Mouse (Mus musculus) heart, postnatal 36 days (tissue): ENCODE measurements around the gene Rnf141. TPM values are rescaled to one million over a fixed set of nuclear protein-coding genes. Genes with fewer than 3 reads are reported as not detected.

Experiments used
- DNase-seq, 2 experiments: peaks; one replicate each; pipeline ENCODE4 v3.0.0; 2021 to 2022
- intact Hi-C: fragments of 180-260 bp; cut with DNase I; formaldehyde crosslinking; loops from one replicate; pipeline ENCODE4 v1.15.1; 2025
- total RNA-seq, 2 experiments: library from RNA; stranded (reverse); gene quantifications; 2 replicates each; pipeline ENCODE4 v1.2.3; 2021

Gene Rnf141
- total RNA-seq, 2 experiments from 2014 or later, result 36.5 to 38.1 TPM

GRCm38 (mm10) chr7:110801028-110801427 lies 43.2 kb downstream of the Rnf141 start:
- peak; percentile 81 to 89 for DNase-seq
- intact Hi-C loops, result loop anchor here (1.0 to 5.0 kb wide), 5 partner anchors 32 to 514 kb away; partner anchors contain the start of gene Ampd3

- intact Hi-C loops, result no loop called here
- no peak for DNase-seq
Measured at GRCm38 (mm10) chr7:110797722-110798409, 46.4 kb downstream of the Rnf141 start.

GRCm38 (mm10) chr7:110796367-110797051 lies 47.7 kb downstream of the Rnf141 start:
- intact Hi-C loops, result no loop called here
- DNase-seq, result no peak

- intact Hi-C loops, result no loop called here
- DNase-seq, result no peak
Measured at GRCm38 (mm10) chr7:110794722-110795121, 49.5 kb downstream of the Rnf141 start.

- intact Hi-C loops, result no loop called here
Measured at GRCm38 (mm10) chr7:110792834-110793233, 51.4 kb downstream of the Rnf141 start.

GRCm38 (mm10) chr7:110792201-110792600 lies 52.1 kb downstream of the Rnf141 start:
- intact Hi-C loops, result no loop called here
- DNase-seq, result no peak

More at GRCm38 (mm10) chr7:110792834-110793233, 51.4 kb downstream of the Rnf141 start:
- no peak for DNase-seq

GRCm38 (mm10) chr7:110790878-110791277 lies 53.4 kb downstream of the Rnf141 start:
- no peak for DNase-seq
- intact Hi-C loops, result no loop called here

GRCm38 (mm10) chr7:110787310-110787709 lies 56.9 kb downstream of the Rnf141 start:
- intact Hi-C loops, result no loop called here
- peak in 1 of 2 experiments; percentile 62 for DNase-seq

- intact Hi-C loops, result loop anchor here (2.0 kb wide), 1 partner anchor 17 kb away; the partner anchor contains the start of gene Ampd3
- no peak for DNase-seq
Measured at GRCm38 (mm10) chr7:110785741-110786146, 58.5 kb downstream of the Rnf141 start.

GRCm38 (mm10) chr7:110784965-110785364 lies 59.3 kb downstream of the Rnf141 start:
- intact Hi-C loops, result loop anchor here (2.0 kb wide), 1 partner anchor 16 kb away; the partner anchor contains the start of gene Ampd3

GRCm38 (mm10) chr7:110782845-110783478 lies 61.3 kb downstream of the Rnf141 start:
- intact Hi-C loops, result no loop called here

More at GRCm38 (mm10) chr7:110784965-110785364, 59.3 kb downstream of the Rnf141 start:
- DNase-seq, result no peak

GRCm38 (mm10) chr7:110782135-110782534 lies 62.1 kb downstream of the Rnf141 start:
- intact Hi-C loops, result no loop called here
- peak; percentile 63 to 66 for DNase-seq

More at GRCm38 (mm10) chr7:110782845-110783478, 61.3 kb downstream of the Rnf141 start:
- DNase-seq, result no peak

GRCm38 (mm10) chr7:110781231-110781711 lies 63.0 kb downstream of the Rnf141 start:
- intact Hi-C loops, result no loop called here
- no peak for DNase-seq

- intact Hi-C loops, result no loop called here
- no peak for DNase-seq
Measured at GRCm38 (mm10) chr7:110780520-110780919, 63.7 kb downstream of the Rnf141 start.

GRCm38 (mm10) chr7:110779605-110780111 lies 64.6 kb downstream of the Rnf141 start:
- no peak for DNase-seq
- intact Hi-C loops, result no loop called here

GRCm38 (mm10) chr7:110778933-110779332 lies 65.3 kb downstream of the Rnf141 start:
- DNase-seq, result no peak
- intact Hi-C loops, result no loop called here

GRCm38 (mm10) chr7:110777146-110778001 lies 66.9 kb downstream of the Rnf141 start:
- intact Hi-C loops, result no loop called here

GRCm38 (mm10) chr7:110774674-110775073 lies 69.6 kb downstream of the Rnf141 start:
- DNase-seq, result no peak
- intact Hi-C loops, result no loop called here

More at GRCm38 (mm10) chr7:110777146-110778001, 66.9 kb downstream of the Rnf141 start:
- no peak for DNase-seq

- peak; percentile 49 to 50 for DNase-seq
- intact Hi-C loops, result no loop called here
Measured at GRCm38 (mm10) chr7:110774077-110774476, 70.2 kb downstream of the Rnf141 start.
